Mouse (Mus musculus) common myeloid progenitor, adult 5-6 weeks (primary cell): Measurements from ENCODE around the gene Atp8a2. TPM values are rescaled to one million over a fixed set of nuclear protein-coding genes. Genes with fewer than 3 reads are reported as not detected.
"Not testable (repeated sequence)": the region's sequence is repeated elsewhere in the genome, so short reads cannot be mapped to it uniquely, and the experiment has no call there.

Experiments
- ATAC-seq: replicated peaks from 2 replicates; pipeline ENCODE4 v1.8.0; 2016; ENCODE audit warnings: low read depth, mild to moderate bottlenecking, moderate TSS enrichment, inconsistent platforms; ENCODE audit not compliant: poor library complexity, severe bottlenecking
- total RNA-seq: library from RNA; stranded (forward); fragments of 200-1000, 187-1606 nt; gene quantifications from 2 replicates; pipeline ENCODE4 v1.2.3, GENCODE M21; 2017

Gene Atp8a2
- total RNA-seq, 1 experiment from 2014 or later = 2.4 TPM

GRCm38 (mm10) chr14:59630096-59630495 lies 566.9 kb downstream of the Atp8a2 start:
- no peak for ATAC-seq

GRCm38 (mm10) chr14:59629308-59629707 lies 567.7 kb downstream of the Atp8a2 start:
- no peak for ATAC-seq

DNA sequence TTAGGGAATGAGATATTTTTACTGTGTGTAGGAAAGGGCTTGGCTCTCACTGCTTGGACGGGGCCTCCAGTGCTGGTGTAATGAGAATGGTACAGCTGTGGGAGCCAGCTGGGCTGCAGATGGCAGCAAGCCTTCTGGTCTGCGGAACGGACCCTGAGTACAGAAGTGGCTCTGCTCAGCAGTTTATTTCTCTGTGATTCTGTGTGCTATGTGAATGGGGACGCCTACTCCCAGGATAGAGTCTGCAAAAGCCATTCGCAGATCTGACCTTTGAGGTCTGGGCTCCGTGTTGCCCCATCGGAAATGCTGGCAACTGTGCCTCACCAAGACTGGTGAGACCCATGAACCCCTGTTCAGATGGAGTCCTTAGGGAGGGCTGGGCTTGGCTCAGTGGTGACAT lies 569.2 kb downstream of the Atp8a2 start:
- no peak for ATAC-seq

GRCm38 (mm10) chr14:59627142-59627680 lies 569.8 kb downstream of the Atp8a2 start:
- ATAC-seq = no peak

DNA sequence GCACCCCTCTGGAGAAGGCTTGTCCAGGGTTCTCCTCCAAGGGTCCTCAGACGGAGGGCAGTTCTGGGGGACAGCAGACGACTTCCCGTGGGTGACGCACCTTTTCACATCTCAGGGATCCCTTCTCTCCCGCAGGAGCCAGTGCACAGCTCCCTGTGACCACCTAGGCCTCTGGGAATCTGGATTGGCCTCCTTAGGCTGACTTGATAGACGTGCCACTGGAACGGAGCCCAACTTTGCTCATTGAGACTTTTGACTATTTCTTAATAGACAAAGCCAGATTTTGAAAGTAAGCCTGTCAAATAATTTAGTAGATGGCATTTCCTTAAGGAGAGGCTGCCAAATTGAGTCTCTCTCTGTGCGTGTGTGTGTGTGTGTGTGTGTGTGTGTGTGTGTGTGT lies 570.3 kb downstream of the Atp8a2 start:
- no peak for ATAC-seq

DNA sequence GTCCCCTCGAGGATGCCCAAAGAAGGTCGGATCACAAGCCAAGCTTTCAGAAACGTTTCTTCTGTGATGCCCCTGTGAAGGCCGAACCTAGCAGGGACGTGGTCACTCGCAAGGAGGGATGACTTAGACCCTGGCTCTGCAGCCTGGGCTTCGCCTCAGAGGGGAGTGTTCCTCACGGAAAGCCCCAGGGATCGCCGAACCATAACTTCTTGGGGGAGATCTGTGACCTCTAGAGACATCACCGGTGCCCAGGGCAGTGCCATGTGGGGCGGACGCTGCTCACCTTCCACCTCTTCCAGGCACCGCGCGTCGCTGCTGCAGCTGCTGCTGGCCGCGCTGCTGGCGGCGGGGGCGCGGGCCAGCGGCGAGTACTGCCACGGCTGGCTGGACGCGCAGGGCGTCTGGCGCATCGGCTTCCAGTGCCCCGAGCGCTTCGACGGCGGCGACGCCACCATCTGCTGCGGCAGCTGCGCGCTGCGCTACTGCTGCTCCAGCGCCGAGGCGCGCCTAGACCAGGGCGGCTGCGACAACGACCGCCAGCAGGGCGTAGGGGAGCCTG lies 571.1 kb downstream of the Atp8a2 start:
- ATAC-seq = peak; percentile 58; the same call in 1 of the 2 replicates

GRCm38 (mm10) chr14:59625158-59625805 lies 571.7 kb downstream of the Atp8a2 start, which contains the start of gene Shisa2:
Shisa2 (plus strand) TSS chr14:59625308.
- ATAC-seq = peak; percentile 70

DNA sequence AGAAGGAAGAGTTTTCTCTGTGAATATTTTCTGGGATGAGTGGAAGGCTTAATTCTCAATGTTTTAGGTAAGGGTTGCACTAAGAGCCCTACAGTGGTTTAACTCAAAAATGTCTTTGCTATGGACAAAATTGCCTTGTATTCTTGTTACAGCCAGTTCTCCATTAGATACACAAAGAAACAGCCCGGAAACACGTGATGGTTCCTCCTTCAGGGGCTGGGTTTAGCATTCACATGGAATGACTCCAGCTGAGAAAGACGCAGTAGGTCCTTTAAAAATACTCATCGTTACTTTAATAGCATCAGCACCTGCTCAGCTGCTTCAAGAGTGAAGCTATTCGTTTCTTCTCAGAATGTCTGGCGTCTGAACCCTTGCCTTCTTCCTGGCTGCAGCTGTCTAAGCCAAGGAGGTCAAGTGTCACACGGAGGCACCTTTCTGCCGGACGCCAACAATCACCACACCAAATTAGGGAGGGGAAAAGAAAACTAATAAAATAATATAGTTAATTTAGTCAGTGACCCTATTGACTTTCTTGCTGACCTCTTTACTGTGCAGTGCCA lies 572.6 kb downstream of the Atp8a2 start:
- no peak for ATAC-seq

DNA sequence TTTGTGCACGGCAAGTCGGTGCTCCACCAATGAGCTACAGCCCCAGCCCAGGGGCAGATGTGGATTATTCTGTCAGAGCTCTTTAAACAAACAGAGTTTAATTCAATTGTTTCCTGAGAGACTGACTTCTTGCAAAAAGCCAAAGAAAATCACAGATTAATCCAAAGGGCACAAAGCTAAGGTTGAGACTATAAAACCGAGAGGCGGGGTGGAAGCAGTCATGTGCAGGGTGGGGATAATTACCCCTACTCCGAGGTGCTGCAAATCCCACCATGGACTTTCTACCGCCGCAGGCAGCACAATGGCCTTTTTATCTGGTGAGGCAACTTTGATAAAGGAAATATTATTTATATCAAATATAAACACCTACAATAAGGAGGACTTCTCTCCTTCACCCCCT lies 580.2 kb downstream of the Atp8a2 start:
- ATAC-seq = no peak

DNA sequence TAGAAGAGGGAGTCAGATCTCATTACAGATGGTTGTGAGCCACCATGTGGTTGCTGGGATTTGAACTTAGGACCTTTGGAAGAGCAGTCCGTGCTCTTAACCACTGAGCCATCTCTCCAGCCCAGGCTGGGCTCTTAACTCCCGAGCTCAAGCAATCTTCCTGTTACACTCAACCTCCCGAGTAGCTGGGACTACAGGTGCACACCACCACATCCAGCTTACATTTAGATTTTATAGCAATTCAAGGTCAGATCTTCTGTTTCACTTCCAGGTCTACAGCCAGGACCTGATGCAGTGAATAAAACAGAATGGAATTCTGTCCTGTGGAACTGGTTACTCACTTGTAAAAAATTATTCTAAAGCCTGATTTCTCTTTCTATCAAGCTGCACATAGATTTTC lies 582.8 kb downstream of the Atp8a2 start:
- ATAC-seq = not testable (repeated sequence)

GRCm38 (mm10) chr14:59612920-59613625 lies 583.9 kb downstream of the Atp8a2 start:
- ATAC-seq = peak; percentile 74; the same call in 1 of the 2 replicates

GRCm38 (mm10) chr14:59607021-59607420 lies 590.0 kb downstream of the Atp8a2 start:
- ATAC-seq = 0 out of 2 replicates have a peak, but pooled peaks have one; percentile 22

GRCm38 (mm10) chr14:59605671-59606353 lies 591.2 kb downstream of the Atp8a2 start:
- peak; percentile 73 for ATAC-seq

- peak; percentile 73 for ATAC-seq
Measured at GRCm38 (mm10) chr14:59604002-59604645, 592.9 kb downstream of the Atp8a2 start.

- no peak; the same call in 1 of the 2 replicates for ATAC-seq
Measured at GRCm38 (mm10) chr14:59598260-59598627, 598.7 kb downstream of the Atp8a2 start.

- peak; percentile 96 for ATAC-seq
Measured at GRCm38 (mm10) chr14:59597398-59598259, 599.4 kb downstream of the Atp8a2 start, which contains the start of gene Cdadc1. Cdadc1 (minus strand) TSS chr14:59597959.

DNA sequence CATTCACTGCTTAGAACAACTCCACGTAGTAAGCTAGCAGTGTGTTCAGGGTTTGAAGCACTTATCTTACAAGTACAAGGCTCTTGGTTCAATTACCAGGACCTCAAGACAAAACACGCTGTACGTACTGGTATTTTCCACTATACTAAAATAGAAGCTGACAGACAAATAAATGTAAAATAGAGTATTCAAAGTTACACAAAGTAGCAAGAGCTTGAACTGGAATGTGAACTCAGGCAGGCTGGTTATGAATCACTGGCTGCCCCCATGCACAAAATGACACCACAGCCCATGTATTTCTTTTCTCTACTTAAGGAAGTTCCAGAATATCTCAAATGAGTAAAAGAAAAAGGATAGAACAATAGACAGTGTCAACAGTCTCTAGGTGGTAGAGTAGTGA lies 602.0 kb downstream of the Atp8a2 start:
- no peak for ATAC-seq

DNA sequence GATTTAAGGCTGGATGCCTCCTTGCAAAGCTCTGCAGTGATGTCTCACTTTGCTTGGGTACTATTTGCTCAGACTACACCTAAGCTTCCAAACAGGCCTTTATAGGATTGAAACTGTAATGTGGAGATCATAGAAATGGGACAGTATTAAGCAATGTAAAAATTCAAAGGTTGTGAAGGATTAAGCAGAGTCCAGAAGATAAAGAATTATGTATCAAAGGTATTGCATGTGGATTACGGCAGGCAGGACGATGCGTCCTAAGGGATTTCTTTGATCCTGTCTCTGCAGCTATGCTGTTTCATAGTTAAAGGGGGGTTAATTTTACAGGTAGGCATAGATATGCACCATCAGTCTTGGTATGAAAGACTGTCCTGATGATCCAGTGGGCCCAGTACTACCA lies 604.4 kb downstream of the Atp8a2 start:
- no peak for ATAC-seq

DNA sequence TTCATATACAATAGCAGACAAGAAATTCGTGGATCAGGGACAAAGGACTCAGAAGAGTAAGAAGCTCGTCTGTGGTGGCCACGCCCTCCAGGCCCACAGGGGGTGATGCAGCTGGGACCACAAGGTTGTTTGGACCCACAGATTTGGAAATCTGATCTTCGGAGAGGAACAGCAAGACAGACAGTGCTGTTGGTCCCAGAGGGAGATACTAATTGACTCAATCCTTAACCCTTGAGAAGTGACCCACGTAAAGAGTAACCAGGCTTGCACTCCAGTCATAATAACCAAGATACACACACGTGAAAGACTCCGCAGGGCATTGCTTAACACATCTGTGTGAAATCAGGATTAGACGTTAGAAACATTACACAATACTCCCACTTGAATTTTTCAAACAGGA lies 605.1 kb downstream of the Atp8a2 start:
- ATAC-seq = no peak
